Comparison of ENCODE assay signal across 8 mouse cellular contexts in genomic region chr12:56344771-56345314, GRCm38 (mm10). TPM values are rescaled to one million over a fixed set of nuclear protein-coding genes. Genes with fewer than 3 reads are reported as not detected.
DNase-seq lines count a peak whose midpoint lies in the region; ATAC-seq and TF ChIP-seq lines count a peak whose summit lies in the region.

No protein-coding gene starts in this region.

- H3K27me3 ChIP-seq in heart, postnatal 0 days (ENCODE audit: control insufficient read depth, insufficient read depth, low read length), result no peaks in the 10 kb centered on the region
- no peaks in the 10 kb centered on the region for H3K27me3 ChIP-seq in hindbrain, embryonic 13.5 days
- H3K27me3 ChIP-seq in midbrain, embryonic 13.5 days, result no peaks in the 10 kb centered on the region

- no peak for ATAC-seq in heart, postnatal 0 days (ENCODE audit: insufficient read depth, low read depth)
- ATAC-seq in hindbrain, embryonic 13.5 days (ENCODE audit: low FRiP score), result no peak
- ATAC-seq in midbrain, embryonic 13.5 days, result no peak

- no peaks in the 10 kb centered on the region for H3K4me1 ChIP-seq in heart, postnatal 0 days (ENCODE audit: control insufficient read depth, insufficient read depth)
- 0 out of 2 replicates have a peak, but pooled peaks cover 4% of the 10 kb centered on the region for H3K4me1 ChIP-seq in hindbrain, embryonic 13.5 days (replicated peaks)
- H3K4me1 ChIP-seq in midbrain, embryonic 13.5 days (replicated peaks), result peaks cover 9% of the 10 kb centered on the region

- H3K9me3 ChIP-seq in heart, postnatal 0 days (replicated peaks; ENCODE audit: control insufficient read depth, low read length), result no peaks in the 10 kb centered on the region
- H3K9me3 ChIP-seq in hindbrain, embryonic 13.5 days, result no peaks in the 10 kb centered on the region
- no peaks in the 10 kb centered on the region for H3K9me3 ChIP-seq in midbrain, embryonic 13.5 days

- 2% methylated on average over 5 of the region's 5 CpGs for WGBS in heart, postnatal 0 days
- 5% methylated on average over 5 of the region's 5 CpGs for WGBS in hindbrain, embryonic 13.5 days
- 6% methylated on average over 5 of the region's 5 CpGs for WGBS in midbrain, embryonic 13.5 days

- H3K4me2 ChIP-seq in heart, postnatal 0 days (ENCODE audit: low read depth, low read length), result peak overlapping the region; percentile 73
- H3K4me2 ChIP-seq in hindbrain, embryonic 13.5 days, result peak overlapping the region; percentile 59
- peak overlapping the region; percentile 59 for H3K4me2 ChIP-seq in midbrain, embryonic 13.5 days (replicated peaks)

- intact Hi-C loops in heart, postnatal 36 days (cut with DNase I), result no loop called here

- peak overlapping the region; percentile 95 for H3K9ac ChIP-seq in heart, postnatal 0 days (replicated peaks; ENCODE audit: low read depth, low read length)
- peak overlapping the region; percentile 91 for H3K9ac ChIP-seq in hindbrain, embryonic 13.5 days
- peak overlapping the region; percentile 86 for H3K9ac ChIP-seq in midbrain, embryonic 13.5 days (replicated peaks)

- H3K4me3 ChIP-seq in heart, postnatal 0 days (ENCODE audit: low read depth, low read length), result peak overlapping the region; percentile 95
- H3K4me3 ChIP-seq in hindbrain, embryonic 13.5 days, result peak overlapping the region; percentile 74
- H3K4me3 ChIP-seq in midbrain, embryonic 13.5 days (replicated peaks), result peak overlapping the region; percentile 81

- H3K36me3 ChIP-seq in heart, postnatal 0 days (replicated peaks; ENCODE audit: control insufficient read depth, insufficient read depth, low read length), result peaks cover 3% of the 10 kb centered on the region; the same call in 1 of the 2 replicates
- H3K36me3 ChIP-seq in hindbrain, embryonic 13.5 days, result no peaks in the 10 kb centered on the region
- H3K36me3 ChIP-seq in midbrain, embryonic 13.5 days, result no peaks in the 10 kb centered on the region

- no peak overlapping the region for H3K27ac ChIP-seq in heart, postnatal 0 days (ENCODE audit: low read depth)
- peak overlapping the region; percentile 88; the same call in 1 of the 2 replicates for H3K27ac ChIP-seq in hindbrain, embryonic 13.5 days
- H3K27ac ChIP-seq in midbrain, embryonic 13.5 days, result no peak overlapping the region

- TF ChIP-seq EP300 in heart, postnatal 0 days (IDR thresholded peaks at IDR 0.05; ENCODE audit: low read depth), result no peak

- DNase-seq in heart, postnatal 0 days (ENCODE audit: low spot score), result no peak
- DNase-seq in heart, postnatal 36 days, result no peak
- peak; percentile 19 for DNase-seq in Muller cell, postnatal 12 days (ENCODE audit: inconsistent ontology term)
- DNase-seq in T-cell, adult 2 months (ENCODE audit: low spot score), result no peak
- no peak for DNase-seq in right cerebral cortex, postnatal 36 days (ENCODE audit: low spot score in 2 of 2)
- no peak for DNase-seq in right cerebral cortex, adult 18-20 months

- TF ChIP-seq CTCF in heart, postnatal 0 days (IDR thresholded peaks at IDR 0.05; ENCODE audit: low read depth), result no peak

RNA-seq across cellular contexts. Expression of gene Mbip, which starts 0.9 kb away (rescaled TPM):
- 2.3 and 3.9 TPM in 2 replicates for total RNA-seq in heart, postnatal 0 days (2014; rRNA removed; ENCODE audit: low replicate concordance)
- polyA plus RNA-seq in heart, postnatal 0 days (2015; fragmentation: Nextera tagmentation; extraction: Ambion mirVana), result 17.2 and 17.7 TPM in 2 replicates
- 1 to 10 TPM; 7.5 TPM for total RNA-seq in heart, postnatal 36 days (2021)
- polyA plus RNA-seq in hindbrain, embryonic 13.5 days (2015; fragmentation: Nextera tagmentation; extraction: Ambion mirVana), result 45.7 and 49.3 TPM in 2 replicates
- 51.1 and 56.0 TPM in 2 replicates for polyA plus RNA-seq in midbrain, embryonic 13.5 days (2015; fragmentation: Nextera tagmentation; extraction: Ambion mirVana)
